In genomic region chr10:84608361-84608760, GRCm38 (mm10) we compare ENCODE assay signal across 23 mouse cellular contexts. TPM values are rescaled to one million over a fixed set of nuclear protein-coding genes. Genes with fewer than 3 reads are reported as not detected.
DNase-seq lines count a peak whose midpoint lies in the region; ATAC-seq and TF ChIP-seq lines count a peak whose summit lies in the region.
"Had no signal": no experiment of that assay in that cellular context is flagged by ENCODE, and none has a peak within 500 bp of the region (broad histone marks: within the 10 kb centered on the region; RNA-seq: fewer than 3 reads in every experiment).

No protein-coding gene starts in this region.

- TF ChIP-seq CTCF in heart, postnatal 0 days (IDR thresholded peaks at IDR 0.05; ENCODE audit: low read depth), result no peak

- no peak for ATAC-seq in heart, embryonic 11.5 days (replicated peaks; ENCODE audit: insufficient number of reproducible peaks, low FRiP score, low TSS enrichment)
- peak; percentile 58; the same call in 1 of the 2 replicates for ATAC-seq in heart, embryonic 14.5 days (ENCODE audit: insufficient number of reproducible peaks, insufficient read depth, low FRiP score, low read depth)
- ATAC-seq in heart, postnatal 0 days (ENCODE audit: insufficient read depth, low read depth), result peak; percentile 64; the same call in 1 of the 2 replicates
- ATAC-seq: CD4-positive, CD25-positive, alpha-beta regulatory T cell, adult 4 months; forebrain, embryonic 14.5 days; forebrain, postnatal 0 days; intestine, postnatal 0 days had no signal

- WGBS in heart, embryonic 11.5 days (ENCODE audit: insufficient replicate concordance), result 52% methylated on average over 3 of the region's 3 CpGs
- WGBS in heart, embryonic 14.5 days, result 40% methylated on average over 3 of the region's 3 CpGs
- 31% methylated on average over 3 of the region's 3 CpGs for WGBS in heart, postnatal 0 days

- H3K36me3 ChIP-seq in heart, embryonic 11.5 days (ENCODE audit: control insufficient read depth, insufficient read depth, low read length), result no peaks in the 10 kb centered on the region
- peaks cover 19% of the 10 kb centered on the region; the same call in 1 of the 2 replicates for H3K36me3 ChIP-seq in heart, embryonic 14.5 days (ENCODE audit: control insufficient read depth, insufficient read depth, low read length)
- H3K36me3 ChIP-seq in heart, postnatal 0 days (replicated peaks; ENCODE audit: control insufficient read depth, insufficient read depth, low read length), result peaks cover 39% of the 10 kb centered on the region
- H3K36me3 ChIP-seq: embryonic facial prominence, embryonic 12.5 days had no signal

- H3K4me2 ChIP-seq in heart, embryonic 11.5 days, result no peak overlapping the region
- peak overlapping the region; percentile 50 for H3K4me2 ChIP-seq in heart, embryonic 14.5 days (ENCODE audit: low read length)
- peak overlapping the region; percentile 13; the same call in 1 of the 2 replicates for H3K4me2 ChIP-seq in heart, postnatal 0 days (ENCODE audit: low read depth, low read length)
- H3K4me2 ChIP-seq: embryonic facial prominence, embryonic 12.5 days; embryonic facial prominence, embryonic 15.5 days; hindbrain, embryonic 12.5 days; hindbrain, embryonic 15.5 days had no signal

- H3K27ac ChIP-seq in heart, embryonic 11.5 days (ENCODE audit: low read depth, low read length), result 0 out of 2 replicates have a peak overlapping the region, but pooled peaks have one; percentile 47
- peak overlapping the region; percentile 71 to 89 for H3K27ac ChIP-seq in heart, embryonic 14.5 days (replicated peaks in 1 of 2; ENCODE audit: control insufficient read depth in 1 of 2, insufficient read depth in 1 of 2, low read depth in 2 of 2, low read length in 2 of 2)
- H3K27ac ChIP-seq in heart, postnatal 0 days (ENCODE audit: low read depth), result peak overlapping the region; percentile 61
- H3K27ac ChIP-seq: embryonic facial prominence, embryonic 12.5 days; embryonic facial prominence, embryonic 15.5 days; gastrocnemius, adult 2 months; hindbrain, embryonic 12.5 days; hindbrain, embryonic 15.5 days had no signal

- no peaks in the 10 kb centered on the region for H3K9me3 ChIP-seq in heart, embryonic 11.5 days (replicated peaks; ENCODE audit: control insufficient read depth, low read length)
- no peaks in the 10 kb centered on the region for H3K9me3 ChIP-seq in heart, embryonic 14.5 days (ENCODE audit: control insufficient read depth, low read length)
- H3K9me3 ChIP-seq in heart, postnatal 0 days (replicated peaks; ENCODE audit: control insufficient read depth, low read length), result no peaks in the 10 kb centered on the region
- H3K9me3 ChIP-seq: embryonic facial prominence, embryonic 12.5 days; embryonic facial prominence, embryonic 15.5 days; hindbrain, embryonic 12.5 days; hindbrain, embryonic 15.5 days had no signal

- DNase-seq in heart, adult 8-10 months (ENCODE audit: low spot score), result no peak
- no peak for DNase-seq in heart, postnatal 25 days (ENCODE audit: low spot score)
- peak; percentile 68 for DNase-seq in heart, postnatal 0 days (ENCODE audit: low spot score)
- DNase-seq in heart, adult 9 months (ENCODE audit: low spot score in 2 of 2), result no peak
- DNase-seq: adrenal gland, adult 2 months; adrenal gland, postnatal 14 days; cerebellum, adult 11 months; cerebellum, adult 2 months; cerebellum, adult 9-11 months; cerebellum, postnatal 25 days; forebrain, postnatal 0 days; gastrocnemius, adult 2 months; gastrocnemius, postnatal 14 days; kidney, adult 2 months had no signal

- peaks cover 33% of the 10 kb centered on the region for H3K4me1 ChIP-seq in heart, embryonic 11.5 days (ENCODE audit: control insufficient read depth, insufficient read depth, low read length)
- H3K4me1 ChIP-seq in heart, embryonic 14.5 days (ENCODE audit: control insufficient read depth in 2 of 2, insufficient read depth in 2 of 2, low read length in 2 of 2), result peaks cover 21 to 37% of the 10 kb centered on the region in 2 experiments
- H3K4me1 ChIP-seq in heart, postnatal 0 days (ENCODE audit: control insufficient read depth, insufficient read depth), result peaks cover 36% of the 10 kb centered on the region
- H3K4me1 ChIP-seq: embryonic facial prominence, embryonic 15.5 days; hindbrain, embryonic 12.5 days; hindbrain, embryonic 15.5 days had no signal

- H3K9ac ChIP-seq in heart, embryonic 11.5 days (ENCODE audit: low read depth, low read length), result no peak overlapping the region
- peak overlapping the region; percentile 18 for H3K9ac ChIP-seq in heart, embryonic 14.5 days (ENCODE audit: low read length)
- no peak overlapping the region for H3K9ac ChIP-seq in heart, postnatal 0 days (replicated peaks; ENCODE audit: low read depth, low read length)
- H3K9ac ChIP-seq: embryonic facial prominence, embryonic 12.5 days; embryonic facial prominence, embryonic 15.5 days; forebrain, postnatal 0 days; hindbrain, embryonic 12.5 days; hindbrain, embryonic 15.5 days had no signal

- no peak for TF ChIP-seq EP300 in heart, postnatal 0 days (IDR thresholded peaks at IDR 0.05; ENCODE audit: low read depth)

- H3K27me3 ChIP-seq in heart, embryonic 11.5 days (ENCODE audit: control insufficient read depth, insufficient read depth, low read length), result no peaks in the 10 kb centered on the region
- no peaks in the 10 kb centered on the region for H3K27me3 ChIP-seq in heart, embryonic 14.5 days (ENCODE audit: control insufficient read depth, insufficient read depth, low read length)
- no peaks in the 10 kb centered on the region for H3K27me3 ChIP-seq in heart, postnatal 0 days (ENCODE audit: control insufficient read depth, insufficient read depth, low read length)
- H3K27me3 ChIP-seq: embryonic facial prominence, embryonic 12.5 days; embryonic facial prominence, embryonic 15.5 days; hindbrain, embryonic 12.5 days; hindbrain, embryonic 15.5 days had no signal

- intact Hi-C loops in heart, postnatal 25 days (cut with DNase I), result no loop called here

- H3K4me3 ChIP-seq in heart, embryonic 11.5 days (ENCODE audit: low read depth, low read length), result no peak overlapping the region
- H3K4me3 ChIP-seq in heart, embryonic 14.5 days (ENCODE audit: control insufficient read depth in 1 of 2, insufficient read depth in 1 of 2, low read depth in 1 of 2, low read length in 2 of 2), result no peak overlapping the region
- no peak overlapping the region for H3K4me3 ChIP-seq in heart, postnatal 0 days (ENCODE audit: low read depth, low read length)
- H3K4me3 ChIP-seq: embryonic facial prominence, embryonic 12.5 days; embryonic facial prominence, embryonic 15.5 days; gastrocnemius, adult 2 months; hindbrain, embryonic 12.5 days; hindbrain, embryonic 15.5 days had no signal

RNA-seq across cellular contexts. Expression of gene Polr3b, which starts 13.7 kb away (rescaled TPM):
- polyA plus RNA-seq in heart, embryonic 11.5 days (2014; fragmentation: Nextera tagmentation; extraction: Ambion mirVana), result 12.5 and 14.4 TPM in 2 replicates
- total RNA-seq in heart, adult 8-10 months (2022), result 10 to 100 TPM; 10.7 to 11.6 (median 11.0) TPM
- polyA plus RNA-seq in heart, embryonic 14.5 days (2014; fragmentation: Nextera tagmentation; extraction: Ambion mirVana), result 12.4 and 12.9 TPM in 2 replicates
- 10 to 100 TPM; 11.7 to 12.7 TPM for total RNA-seq in heart, postnatal 25 days (2021)
- 7.7 and 8.2 TPM in 2 replicates for total RNA-seq in heart, postnatal 0 days (2014; rRNA removed; ENCODE audit: low replicate concordance)
- 4.8 and 5.2 TPM in 2 replicates for polyA plus RNA-seq in heart, postnatal 0 days (2015; fragmentation: Nextera tagmentation; extraction: Ambion mirVana)

RNA-seq across cellular contexts. Expression of gene Tcp11l2, which starts 31.9 kb away (rescaled TPM):
- polyA plus RNA-seq in heart, embryonic 11.5 days (2014; fragmentation: Nextera tagmentation; extraction: Ambion mirVana), result 15.2 and 16.6 TPM in 2 replicates
- 100 to 1,000 TPM in 3 of 4 experiments, 10 to 100 TPM in 1; 89.2 to 200 (median 123) TPM for total RNA-seq in heart, adult 8-10 months (2022)
- polyA plus RNA-seq in heart, embryonic 14.5 days (2014; fragmentation: Nextera tagmentation; extraction: Ambion mirVana), result 36.2 and 36.6 TPM in 2 replicates
- total RNA-seq in heart, postnatal 25 days (2021), result 100 to 1,000 TPM; 106 to 145 TPM
- 36.9 and 52.4 TPM in 2 replicates for total RNA-seq in heart, postnatal 0 days (2014; rRNA removed; ENCODE audit: low replicate concordance)
- 57.3 and 63.4 TPM in 2 replicates for polyA plus RNA-seq in heart, postnatal 0 days (2015; fragmentation: Nextera tagmentation; extraction: Ambion mirVana)
